Mouse (Mus musculus) cerebellum, adult 8-10 months (tissue): ENCODE results near the gene Fam129c.

Experiments used
- DNase-seq: peaks from one replicate; pipeline ENCODE4 v3.0.0; 2022

Gene Fam129c

GRCm38 (mm10) chr8:71575020-71575419 is 22.4 kb upstream of the Fam129c start:
- no peak for DNase-seq

DNA sequence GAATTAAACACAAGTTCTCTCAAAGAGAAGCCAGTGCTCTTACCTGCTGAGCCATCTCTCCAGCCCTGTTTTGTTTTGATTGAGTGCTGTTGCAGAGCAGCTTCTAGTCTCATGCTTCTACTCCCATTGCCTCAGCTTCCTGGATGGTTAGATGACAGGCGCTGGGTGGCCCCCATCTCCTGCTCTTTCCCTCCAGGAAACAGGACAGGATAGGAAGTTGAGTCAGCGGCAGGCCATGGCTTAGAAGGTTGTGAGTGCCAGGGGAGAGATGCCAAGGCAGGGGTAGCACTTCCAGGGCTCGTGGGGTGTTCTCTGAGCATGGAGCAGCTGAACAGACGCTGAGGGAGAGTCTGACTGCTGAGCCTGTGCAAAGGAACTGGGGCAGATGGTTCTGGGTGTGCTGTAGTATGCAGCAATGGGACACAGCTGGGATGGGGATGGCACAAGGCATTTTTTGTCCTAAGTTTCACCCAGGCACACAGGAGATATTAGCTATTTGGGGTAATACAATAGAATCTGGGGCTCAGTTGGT is 19.5 kb upstream of the Fam129c start:
- peak; percentile 21 for DNase-seq

DNA sequence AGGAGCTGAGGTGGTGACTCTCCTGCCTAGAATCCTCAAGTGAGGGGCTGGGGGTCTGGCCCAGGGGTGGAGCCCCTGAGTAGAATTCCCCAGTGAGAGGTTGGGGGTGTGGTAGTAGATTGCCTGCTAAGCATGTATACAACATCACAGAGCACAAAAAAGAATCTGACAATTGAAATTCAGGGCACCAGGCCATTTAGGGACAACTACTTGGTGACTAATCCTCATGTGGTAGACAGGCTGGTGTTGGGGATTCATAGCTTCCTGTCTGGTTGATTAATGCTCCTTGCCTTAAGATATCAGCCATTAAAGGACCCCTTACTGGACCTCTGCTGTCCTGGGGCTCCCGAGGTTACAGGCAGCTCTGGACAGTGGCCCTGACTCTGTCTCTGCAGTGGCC is 18.4 kb upstream of the Fam129c start:
- no peak for DNase-seq

DNA sequence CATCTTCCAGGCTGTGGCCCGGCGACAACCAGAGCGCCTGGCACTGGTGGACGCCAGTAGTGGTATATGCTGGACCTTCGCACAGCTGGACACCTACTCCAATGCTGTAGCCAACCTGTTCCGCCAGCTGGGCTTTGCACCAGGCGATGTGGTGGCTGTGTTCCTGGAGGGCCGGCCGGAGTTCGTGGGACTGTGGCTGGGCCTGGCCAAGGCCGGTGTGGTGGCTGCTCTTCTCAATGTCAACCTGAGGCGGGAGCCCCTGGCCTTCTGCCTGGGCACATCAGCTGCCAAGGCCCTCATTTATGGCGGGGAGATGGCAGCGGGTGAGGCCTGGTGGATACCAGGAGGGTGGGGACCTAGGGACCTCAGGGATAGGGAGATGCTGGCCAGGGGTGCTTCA is 18.0 kb upstream of the Fam129c start:
- DNase-seq, result peak; percentile 23

DNA sequence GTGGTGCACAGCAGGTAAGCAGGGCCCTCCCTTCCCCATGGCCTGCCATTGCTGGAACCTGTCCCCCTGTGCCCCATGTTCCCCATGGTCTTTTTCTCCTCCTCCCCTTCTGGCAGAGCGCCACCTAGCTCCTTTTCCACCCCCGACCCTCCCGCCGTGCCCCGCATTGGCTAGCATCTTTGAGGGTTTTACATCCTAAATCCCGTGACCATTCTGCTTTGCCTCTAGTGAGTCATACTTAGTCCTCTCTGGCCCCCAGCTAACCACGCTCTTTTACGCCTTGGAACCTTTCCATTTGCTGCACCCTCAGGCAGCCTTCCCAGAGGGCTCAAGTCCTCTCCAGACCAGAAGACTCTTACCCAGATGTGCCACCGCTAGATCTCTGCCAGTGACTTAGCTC is 17.2 kb upstream of the Fam129c start:
- DNase-seq, result no peak

DNA sequence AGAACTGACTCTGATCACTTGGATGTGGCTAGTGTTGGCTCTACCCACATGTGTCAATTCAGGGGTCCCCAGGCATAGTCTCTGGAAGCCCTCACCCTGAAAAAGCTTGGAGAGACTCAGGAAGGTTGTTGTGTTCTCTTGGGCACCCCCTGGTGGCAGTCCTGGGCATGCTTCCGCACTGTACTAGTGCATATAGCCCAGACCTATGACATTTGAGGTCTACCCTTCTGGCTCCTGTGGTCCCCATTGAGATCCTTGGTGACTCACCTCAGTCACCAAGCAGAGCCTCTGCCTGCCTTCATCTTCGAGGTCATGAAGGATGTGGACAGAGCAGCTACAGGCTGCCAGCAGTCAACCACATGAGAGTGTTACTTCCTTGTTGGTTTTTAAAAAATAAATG is 10.6 kb upstream of the Fam129c start:
- DNase-seq, result no peak

DNA sequence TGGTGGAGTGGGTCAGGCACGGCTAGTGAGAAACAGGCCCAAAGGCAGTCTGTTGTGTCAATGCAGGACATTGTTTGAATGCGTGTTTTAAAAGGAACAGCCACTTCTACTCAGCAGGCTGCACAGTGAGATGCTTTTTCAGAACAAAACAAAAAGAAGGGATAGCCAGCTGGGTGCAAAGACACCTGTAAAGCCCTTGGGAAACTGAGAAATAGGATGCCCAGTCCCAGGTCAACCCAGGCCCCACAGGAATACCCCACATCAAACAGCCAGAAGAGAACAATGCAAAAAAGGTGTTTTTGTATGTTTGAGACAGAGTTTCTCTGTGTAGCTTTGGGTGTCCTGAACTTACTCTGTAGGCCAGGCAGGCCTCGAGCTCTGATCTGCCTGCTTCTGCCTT is 8.7 kb upstream of the Fam129c start:
- no peak for DNase-seq

- DNase-seq, result peak; percentile 17
Observed at GRCm38 (mm10) chr8:71591017-71591416, 6.4 kb upstream of the Fam129c start.

- peak; percentile 97 for DNase-seq
Observed at GRCm38 (mm10) chr8:71591471-71592373, 5.7 kb upstream of the Fam129c start, which contains the start of gene Pgls. TSS of gene Pgls (plus strand) at chr8:71592176.

GRCm38 (mm10) chr8:71592374-71593170 is 4.9 kb upstream of the Fam129c start:
- DNase-seq, result peak; percentile 93

GRCm38 (mm10) chr8:71593556-71594323 is 3.7 kb upstream of the Fam129c start:
- no peak for DNase-seq

DNA sequence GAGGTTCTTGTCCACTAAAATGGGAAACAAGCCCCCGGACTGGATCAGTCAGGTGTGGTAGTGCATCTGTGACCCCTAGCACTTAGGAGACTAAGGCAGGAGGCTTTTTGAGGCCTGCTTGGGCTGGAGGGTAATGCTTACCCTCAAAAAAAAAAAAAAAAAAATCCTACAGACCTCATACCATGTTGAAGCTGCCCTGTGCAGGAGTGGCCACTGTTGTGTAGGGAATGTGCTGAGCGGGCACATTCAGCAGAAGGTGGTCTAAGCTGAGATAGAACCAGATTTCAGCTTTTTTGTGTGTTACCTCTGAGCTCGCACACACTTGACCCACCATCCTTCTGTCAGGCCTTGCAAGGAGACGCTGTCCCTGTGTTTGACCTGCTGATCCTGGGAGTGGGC is 3.1 kb upstream of the Fam129c start:
- DNase-seq, result no peak

DNA sequence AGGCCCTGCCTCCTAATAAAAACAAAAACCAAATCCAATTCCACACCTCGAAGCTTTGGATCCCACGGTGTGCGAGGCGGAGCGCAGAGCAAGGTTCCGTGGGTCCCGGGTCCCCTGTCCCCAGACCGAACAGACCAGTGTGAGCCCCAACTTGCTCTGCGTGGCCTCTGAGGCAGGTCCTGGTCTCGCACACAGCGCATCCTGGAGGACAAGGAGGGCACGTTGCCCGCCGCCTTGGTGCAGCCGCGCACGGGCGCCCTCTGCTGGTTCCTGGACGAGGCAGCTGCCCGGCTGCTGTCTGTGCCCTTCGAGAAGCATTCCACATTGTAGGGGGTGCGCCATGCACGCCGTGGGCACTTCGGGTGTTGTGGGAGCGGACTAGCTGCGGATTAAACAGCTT is 1.6 kb upstream of the Fam129c start:
- peak; percentile 94 for DNase-seq

GRCm38 (mm10) chr8:71596384-71596783 is 1.1 kb upstream of the Fam129c start:
- no peak for DNase-seq

- DNase-seq, result no peak
Observed at GRCm38 (mm10) chr8:71596798-71597197, 650 bp upstream of the Fam129c start.

- DNase-seq, result no peak
Observed at GRCm38 (mm10) chr8:71598375-71598774, 927 bp downstream of the Fam129c start.

GRCm38 (mm10) chr8:71598841-71599240 is 1.4 kb downstream of the Fam129c start:
- DNase-seq, result no peak

GRCm38 (mm10) chr8:71601939-71602665 is 4.7 kb downstream of the Fam129c start:
- no peak for DNase-seq

DNA sequence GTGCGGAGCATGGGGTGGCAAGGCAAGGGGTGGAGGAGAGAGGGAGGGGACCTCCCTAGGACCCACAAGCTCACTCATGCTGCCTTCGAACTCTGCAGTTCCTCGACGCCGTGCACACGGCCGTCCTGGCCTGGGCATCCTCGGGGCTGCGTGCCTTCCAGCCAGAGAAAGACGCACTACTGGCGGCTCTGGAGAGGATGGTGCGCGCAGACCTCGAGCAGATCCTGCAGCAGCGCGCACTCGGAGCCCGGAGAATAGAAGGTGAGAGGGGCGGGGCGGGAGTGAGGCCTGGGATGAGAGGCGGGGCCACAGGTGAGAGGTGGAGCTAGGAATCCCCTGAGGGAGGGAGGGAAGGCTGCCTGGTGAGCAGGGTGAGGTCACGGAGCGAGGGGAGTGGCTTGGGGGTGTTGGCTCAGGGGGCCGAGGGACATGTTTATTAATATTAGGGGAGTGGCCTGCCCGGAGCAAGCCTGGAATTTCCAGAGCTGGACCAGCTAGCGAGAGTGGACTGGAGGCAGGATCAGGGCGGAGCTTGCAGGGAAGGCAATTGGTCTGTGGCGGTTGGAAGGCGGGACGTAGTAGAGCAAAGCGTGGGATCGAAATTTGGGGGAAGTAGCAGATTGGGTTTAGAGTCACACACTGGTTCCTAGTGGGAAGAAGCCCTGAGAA is 5.4 kb downstream of the Fam129c start:
- no peak for DNase-seq

DNA sequence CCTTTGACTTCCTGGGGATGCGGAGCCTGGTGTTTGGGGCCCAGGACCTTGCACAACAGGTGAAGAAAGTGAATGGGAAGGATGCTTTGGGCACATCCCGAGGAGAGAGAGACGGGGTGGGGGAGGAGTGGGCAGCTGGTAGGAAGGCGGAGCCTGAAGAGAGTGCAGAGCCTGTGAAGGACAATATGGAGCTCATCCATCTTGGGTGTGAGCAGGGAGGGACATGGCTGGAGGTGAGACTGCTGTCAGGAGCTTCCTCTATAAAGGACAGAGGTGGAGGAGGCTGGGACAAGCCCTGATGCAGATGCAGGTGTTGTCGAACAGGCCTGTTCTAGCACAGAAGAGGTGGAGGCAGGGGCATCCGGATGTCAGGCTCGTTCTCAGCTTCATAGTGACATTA is 6.6 kb downstream of the Fam129c start:
- DNase-seq, result no peak

- peak; percentile 95 for DNase-seq
Observed at GRCm38 (mm10) chr8:71610822-71611651, 13.6 kb downstream of the Fam129c start, which contains the start of gene Colgalt1. TSS of gene Colgalt1 (plus strand) at chr8:71610998.
